Mouse (Mus musculus): ENCODE data around the gene 1700016K19Rik.

Gene 1700016K19Rik

GRCm38 (mm10) chr11:75999440-76000155 is at the start of gene 1700016K19Rik:
Gene 1700016K19Rik (plus strand): TSS chr11:75999912.
- peak; percentile 74 to 87 for DNase-seq (ENCODE audit: low spot score in 2 of 2)

GRCm38 (mm10) chr11:75950459-75950858 is 49.3 kb upstream of the 1700016K19Rik start:
- DNase-seq (ENCODE audit: low spot score in 2 of 2) = no peak

- DNase-seq (ENCODE audit: low spot score in 2 of 2) = no peak
Observed at GRCm38 (mm10) chr11:75951895-75952294, 47.8 kb upstream of the 1700016K19Rik start.

- DNase-seq (ENCODE audit: low spot score in 2 of 2) = no peak
Observed at GRCm38 (mm10) chr11:75954896-75955295, 44.8 kb upstream of the 1700016K19Rik start.

GRCm38 (mm10) chr11:75956651-75957050 is 43.1 kb upstream of the 1700016K19Rik start:
- no peak for DNase-seq (ENCODE audit: low spot score in 2 of 2)

- no peak for DNase-seq (ENCODE audit: low spot score in 2 of 2)
Observed at GRCm38 (mm10) chr11:75957124-75957832, 42.4 kb upstream of the 1700016K19Rik start.

- DNase-seq (ENCODE audit: low spot score in 2 of 2) = no peak
Observed at GRCm38 (mm10) chr11:75961782-75962181, 37.9 kb upstream of the 1700016K19Rik start.

- no peak for DNase-seq (ENCODE audit: low spot score in 2 of 2)
Observed at GRCm38 (mm10) chr11:75963730-75964475, 35.8 kb upstream of the 1700016K19Rik start.

- no peak for DNase-seq (ENCODE audit: low spot score in 2 of 2)
Observed at GRCm38 (mm10) chr11:75964476-75964730, 35.3 kb upstream of the 1700016K19Rik start.

- DNase-seq (ENCODE audit: low spot score in 2 of 2) = no peak
Observed at GRCm38 (mm10) chr11:75965674-75966400, 33.9 kb upstream of the 1700016K19Rik start.

- DNase-seq (ENCODE audit: low spot score in 2 of 2) = peak; percentile 83 to 94
Observed at GRCm38 (mm10) chr11:75966401-75967372, 33.0 kb upstream of the 1700016K19Rik start.

GRCm38 (mm10) chr11:75968761-75969160 is 31.0 kb upstream of the 1700016K19Rik start:
- DNase-seq (ENCODE audit: low spot score in 2 of 2) = no peak

- DNase-seq (ENCODE audit: low spot score in 2 of 2) = no peak
Observed at GRCm38 (mm10) chr11:75970629-75971028, 29.1 kb upstream of the 1700016K19Rik start.

GRCm38 (mm10) chr11:75972188-75972587 is 27.5 kb upstream of the 1700016K19Rik start:
- DNase-seq (ENCODE audit: low spot score in 2 of 2) = no peak

GRCm38 (mm10) chr11:75972916-75973567 is 26.7 kb upstream of the 1700016K19Rik start:
- DNase-seq (ENCODE audit: low spot score in 2 of 2) = no peak

GRCm38 (mm10) chr11:75973988-75974387 is 25.7 kb upstream of the 1700016K19Rik start:
- no peak for DNase-seq (ENCODE audit: low spot score in 2 of 2)

GRCm38 (mm10) chr11:75976748-75977147 is 23.0 kb upstream of the 1700016K19Rik start:
- peak; percentile 60 to 72 for DNase-seq (ENCODE audit: low spot score in 2 of 2)

GRCm38 (mm10) chr11:75978051-75978450 is 21.7 kb upstream of the 1700016K19Rik start:
- no peak for DNase-seq (ENCODE audit: low spot score in 2 of 2)

- no peak for DNase-seq (ENCODE audit: low spot score in 2 of 2)
Observed at GRCm38 (mm10) chr11:75980413-75980812, 19.3 kb upstream of the 1700016K19Rik start.

GRCm38 (mm10) chr11:75983194-75983593 is 16.5 kb upstream of the 1700016K19Rik start:
- DNase-seq (ENCODE audit: low spot score in 2 of 2) = no peak

Measured in spleen, postnatal 4 days (tissue).